Mouse (Mus musculus): Measurements from ENCODE around the gene Sox6.

DNA sequence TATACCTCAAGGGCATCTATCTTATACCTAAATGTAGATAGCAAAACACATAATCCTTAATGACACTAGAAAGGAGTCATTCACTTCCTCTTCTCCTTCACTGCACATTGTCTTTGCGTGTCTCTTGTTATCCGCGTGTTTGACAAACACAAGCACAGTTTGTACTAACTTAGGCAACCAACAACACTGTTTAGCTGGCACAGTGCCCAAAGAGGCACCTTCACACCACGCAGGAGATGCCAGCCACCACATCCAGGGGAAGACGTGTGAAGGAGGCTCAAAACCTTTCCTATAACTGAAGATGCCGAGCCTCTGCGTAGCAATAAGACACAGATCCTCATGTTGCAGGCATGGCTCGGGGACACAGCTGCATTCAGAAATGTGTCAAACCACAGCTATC, 345.4 kb downstream of the Sox6 start:
- TF ChIP-seq CTCF (IDR thresholded peaks at IDR 0.05; ENCODE audit: low read depth, low read length) (no peak), POLR2A (IDR thresholded peaks at IDR 0.05; ENCODE audit: borderline replicate concordance, low read depth, low read length) (no peak)
